Mouse (Mus musculus) stomach, embryonic 14.5 days (tissue): Measurements from ENCODE around the gene Ptprm. TPM values are rescaled to one million over a fixed set of nuclear protein-coding genes. Genes with fewer than 3 reads are reported as not detected.

ENCODE experiments used
- ATAC-seq: fragments of 200-750 bp; cut with Nextera tagmentation; 2 replicates; pipeline ENCODE4 v1.8.0; 2017; ENCODE audit warnings: low read depth, moderate TSS enrichment; ENCODE audit not compliant: insufficient number of reproducible peaks, insufficient read depth, low FRiP score
- H3K27ac ChIP-seq: fragments of 300-500 bp; sonication (generic); 2 replicates; pipeline ENCODE4 v1.5.1; 2014; ENCODE audit warnings: mild to moderate bottlenecking, low read length, moderate library complexity, mixed read lengths
- H3K27me3 ChIP-seq: fragments of 300-500 bp; sonication (generic); 2 replicates; pipeline ENCODE4 v1.6.1; 2014; ENCODE audit warnings: low read length, control low read depth, mixed read lengths; ENCODE audit not compliant: control insufficient read depth, insufficient read depth
- H3K36me3 ChIP-seq: fragments of 300-500 bp; sonication (generic); 2 replicates; pipeline ENCODE4 v1.6.1; 2014; ENCODE audit warnings: mild to moderate bottlenecking, control low read depth, low read length, moderate library complexity, mixed read lengths; ENCODE audit not compliant: control insufficient read depth, insufficient read depth
- H3K4me1 ChIP-seq: fragments of 300-500 bp; sonication (generic); 2 replicates; pipeline ENCODE4 v1.6.1; 2014; ENCODE audit warnings: low read length, control low read depth, mixed read lengths; ENCODE audit not compliant: control insufficient read depth, insufficient read depth
- H3K4me2 ChIP-seq: fragments of 300-500 bp; sonication (generic); replicated peaks from 2 replicates; pipeline ENCODE4 v1.6.1; 2014; ENCODE audit warnings: low read depth, low read length, control low read depth
- H3K4me3 ChIP-seq: fragments of 300-500 bp; sonication (generic); 2 replicates; pipeline ENCODE4 v1.5.1; 2014; ENCODE audit warnings: low read depth, low read length, control low read depth
- H3K9ac ChIP-seq: fragments of 300-500 bp; sonication (generic); replicated peaks from 2 replicates; pipeline ENCODE4 v1.6.1; 2014; ENCODE audit warnings: low read depth, mild to moderate bottlenecking, control low read depth, low read length, moderate library complexity, mixed read lengths
- H3K9me3 ChIP-seq: fragments of 300-500 bp; sonication (generic); 2 replicates; pipeline ENCODE4 v1.6.1; 2016; ENCODE audit warnings: low read depth, low read length, control low read depth; ENCODE audit not compliant: control insufficient read depth
- WGBS: fragments of 180-500 bp; shearing (Covaris S2); extraction: QIAGEN DNeasy Blood & Tissue Kit; methylation state at CpG from one replicate; pipeline ENCODE4 v1.1.7; 2014; 5-methylcytosine and 5-hydroxymethylcytosine counted together
- polyA plus RNA-seq: library from polyadenylated mRNA; unstranded; fragments of >200 nt; fragmentation: Nextera tagmentation; extraction: Ambion mirVana; gene quantifications from 2 replicates; pipeline ENCODE4 v1.2.1, GENCODE M21; 2014

Gene Ptprm
- polyA plus RNA-seq, 1 experiment from 2014 or later, result 17.7 TPM

- Histone ChIP-seq H3K9ac (no peak overlapping the region), H3K27ac (no peak overlapping the region), H3K36me3 (no peaks in the 10 kb centered on the region), H3K4me1 (no peaks in the 10 kb centered on the region), H3K4me3 (no peak overlapping the region), H3K4me2 (no peak overlapping the region), H3K9me3 (no peaks in the 10 kb centered on the region), H3K27me3 (no peaks in the 10 kb centered on the region)
- WGBS, result 91% methylated on average over 9 of the region's 9 CpGs
- ATAC-seq, result no peak
Measured at GRCm38 (mm10) chr17:67008137-67008536, 346.1 kb downstream of the Ptprm start.

GRCm38 (mm10) chr17:67006740-67007385 lies 347.4 kb downstream of the Ptprm start:
- no peaks in the 10 kb centered on the region for H3K9me3 ChIP-seq
- H3K9ac ChIP-seq, result no peak overlapping the region
- no peak overlapping the region for H3K4me3 ChIP-seq
- WGBS, result 69% methylated on average over 14 of the region's 14 CpGs
- no peak for ATAC-seq
- H3K36me3 ChIP-seq, result no peaks in the 10 kb centered on the region
- H3K4me2 ChIP-seq, result no peak overlapping the region
- H3K27ac ChIP-seq, result no peak overlapping the region
- H3K27me3 ChIP-seq, result no peaks in the 10 kb centered on the region
- H3K4me1 ChIP-seq, result no peaks in the 10 kb centered on the region

GRCm38 (mm10) chr17:66996882-66997281 lies 357.4 kb downstream of the Ptprm start:
- no peaks in the 10 kb centered on the region for H3K36me3 ChIP-seq
- 77% methylated on average over 2 of the region's 2 CpGs for WGBS
- H3K4me2 ChIP-seq, result no peak overlapping the region
- H3K9ac ChIP-seq, result no peak overlapping the region
- ATAC-seq, result no peak
- no peak overlapping the region for H3K4me3 ChIP-seq
- no peaks in the 10 kb centered on the region for H3K4me1 ChIP-seq
- no peaks in the 10 kb centered on the region for H3K27me3 ChIP-seq
- 0 out of 2 replicates have a peak, but pooled peaks cover 5% of the 10 kb centered on the region for H3K9me3 ChIP-seq
- H3K27ac ChIP-seq, result no peak overlapping the region

- H3K4me3 ChIP-seq, result no peak overlapping the region
- WGBS, result 92% methylated on average over 6 of the region's 6 CpGs
- no peaks in the 10 kb centered on the region for H3K36me3 ChIP-seq
- no peak overlapping the region for H3K27ac ChIP-seq
- H3K9ac ChIP-seq, result no peak overlapping the region
- no peak for ATAC-seq
- no peak overlapping the region for H3K4me2 ChIP-seq
- no peaks in the 10 kb centered on the region for H3K4me1 ChIP-seq
- 0 out of 2 replicates have a peak, but pooled peaks cover 5% of the 10 kb centered on the region for H3K9me3 ChIP-seq
- H3K27me3 ChIP-seq, result no peaks in the 10 kb centered on the region
Measured at GRCm38 (mm10) chr17:66996016-66996415, 358.2 kb downstream of the Ptprm start.

- WGBS, result 90% methylated on average over 4 of the region's 4 CpGs
- H3K4me1 ChIP-seq, result no peaks in the 10 kb centered on the region
- no peak overlapping the region for H3K4me2 ChIP-seq
- H3K9ac ChIP-seq, result no peak overlapping the region
- ATAC-seq, result no peak
- H3K4me3 ChIP-seq, result no peak overlapping the region
- no peak overlapping the region for H3K27ac ChIP-seq
- no peaks in the 10 kb centered on the region for H3K27me3 ChIP-seq
- H3K36me3 ChIP-seq, result no peaks in the 10 kb centered on the region
- no peaks in the 10 kb centered on the region for H3K9me3 ChIP-seq
Measured at GRCm38 (mm10) chr17:66991815-66992214, 362.4 kb downstream of the Ptprm start.

- no peak overlapping the region for H3K9ac ChIP-seq
- no peak overlapping the region for H3K27ac ChIP-seq
- H3K9me3 ChIP-seq, result no peaks in the 10 kb centered on the region
- no peaks in the 10 kb centered on the region for H3K27me3 ChIP-seq
- H3K4me1 ChIP-seq, result no peaks in the 10 kb centered on the region
- H3K36me3 ChIP-seq, result no peaks in the 10 kb centered on the region
- H3K4me3 ChIP-seq, result no peak overlapping the region
- no peak overlapping the region for H3K4me2 ChIP-seq
- ATAC-seq, result no peak
- 55% methylated on average over 2 of the region's 2 CpGs for WGBS
Measured at GRCm38 (mm10) chr17:66990761-66991160, 363.5 kb downstream of the Ptprm start.

- no peak for ATAC-seq
- Histone ChIP-seq H3K4me1 (no peaks in the 10 kb centered on the region), H3K4me2 (no peak overlapping the region), H3K9me3 (no peaks in the 10 kb centered on the region), H3K27ac (no peak overlapping the region), H3K27me3 (no peaks in the 10 kb centered on the region), H3K36me3 (no peaks in the 10 kb centered on the region), H3K4me3 (no peak overlapping the region), H3K9ac (no peak overlapping the region)
- WGBS, result 81% methylated on average over 1 of the region's 1 CpGs
Measured at GRCm38 (mm10) chr17:66988014-66988413, 366.2 kb downstream of the Ptprm start.

GRCm38 (mm10) chr17:66981649-66982048 lies 372.6 kb downstream of the Ptprm start:
- 81% methylated on average over 2 of the region's 2 CpGs for WGBS
- H3K27ac ChIP-seq, result no peak overlapping the region
- no peak for ATAC-seq

GRCm38 (mm10) chr17:66979971-66980370 lies 374.3 kb downstream of the Ptprm start:
- no peaks in the 10 kb centered on the region for H3K36me3 ChIP-seq
- no peaks in the 10 kb centered on the region for H3K4me1 ChIP-seq
- no peak overlapping the region for H3K9ac ChIP-seq
- no peak overlapping the region for H3K4me3 ChIP-seq
- no peak overlapping the region for H3K4me2 ChIP-seq
- no peak for ATAC-seq
- H3K27ac ChIP-seq, result no peak overlapping the region
- no peaks in the 10 kb centered on the region for H3K9me3 ChIP-seq
- 69% methylated on average over 5 of the region's 5 CpGs for WGBS
- H3K27me3 ChIP-seq, result no peaks in the 10 kb centered on the region

More at GRCm38 (mm10) chr17:66981649-66982048, 372.6 kb downstream of the Ptprm start:
- H3K9me3 ChIP-seq, result no peaks in the 10 kb centered on the region
- H3K4me2 ChIP-seq, result no peak overlapping the region
- no peaks in the 10 kb centered on the region for H3K36me3 ChIP-seq
- no peak overlapping the region for H3K4me3 ChIP-seq
- H3K9ac ChIP-seq, result no peak overlapping the region
- H3K4me1 ChIP-seq, result no peaks in the 10 kb centered on the region
- H3K27me3 ChIP-seq, result no peaks in the 10 kb centered on the region
